Mouse (Mus musculus) kidney, adult 2 months (tissue): ENCODE measurements around the gene Actl10.

Experiments used
- CTCF ChIP-seq: fragments of 200-500 bp; conservative IDR thresholded peaks from 2 replicates; pipeline ENCODE4 v1.5.1; 2011; ENCODE audit warnings: low read depth, mild to moderate bottlenecking, control low read depth, low read length, moderate library complexity, mixed read lengths; ENCODE audit not compliant: insufficient read depth, insufficient read length
- POLR2A ChIP-seq: fragments of 200-500 bp; IDR thresholded peaks from one replicate; pipeline ENCODE4 v1.6.1; 2011; ENCODE audit warnings: low read depth, low read length, control low read depth

GRCm38 (mm10) chr2:154543567-154544347, 7.8 kb upstream of the Actl10 start:
- TF ChIP-seq CTCF = no peak
- TF ChIP-seq POLR2A = no peak
